Mouse (Mus musculus): ENCODE data around the gene Gon7. TPM values are rescaled to one million over a fixed set of nuclear protein-coding genes. Genes with fewer than 3 reads are reported as not detected.

Gene Gon7
- total RNA-seq, 1 experiment, result 34.2 TPM

DNA sequence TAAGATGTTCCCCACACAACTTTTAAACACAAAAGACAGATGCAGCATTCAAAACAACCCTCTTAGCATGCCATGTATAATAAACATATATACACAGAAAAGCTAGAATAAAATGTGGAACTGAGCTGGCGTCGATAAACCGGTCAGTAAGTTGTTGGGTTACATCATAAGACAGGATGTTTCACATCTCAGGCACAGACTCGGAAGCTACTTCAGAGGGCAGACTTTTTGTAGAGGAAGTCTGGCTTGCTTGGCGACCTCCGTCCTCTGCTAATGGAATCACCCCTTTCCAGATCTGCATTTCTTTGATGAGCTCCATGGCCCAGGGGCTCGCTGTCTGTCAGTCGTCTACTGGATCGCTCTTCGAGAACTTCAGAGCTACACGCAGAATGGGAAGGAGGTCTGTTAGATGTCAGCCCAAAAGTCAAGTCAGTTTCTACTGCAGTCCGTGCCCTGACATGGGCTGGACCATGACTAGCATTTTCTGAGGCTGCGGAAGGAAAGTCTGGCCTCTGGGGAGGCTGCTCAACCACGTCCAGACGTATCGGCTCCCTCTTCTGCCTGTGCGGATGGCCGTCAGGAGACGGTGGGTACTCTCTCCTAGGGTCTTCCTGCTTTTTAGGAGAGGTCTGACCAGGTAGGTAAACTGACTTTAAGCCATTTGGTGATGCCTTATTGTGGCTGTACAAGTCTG is 27.4 kb upstream of the Gon7 start:
- peaks cover 18% of the 10 kb centered on the region for H3K36me3 ChIP-seq (ENCODE audit: control insufficient read depth, insufficient read depth, low read length, poor library complexity, severe bottlenecking)
- TF ChIP-seq ZC3H11A (IDR thresholded peaks at IDR 0.05; ENCODE audit: borderline replicate concordance, low read depth, low read length) (no peak), CHD2 (IDR thresholded peaks at IDR 0.05; ENCODE audit: low read depth, low read length) (no peak), ZNF384 (IDR thresholded peaks at IDR 0.05; ENCODE audit: low read depth, low read length) (no peak), MAFK (IDR thresholded peaks at IDR 0.05; ENCODE audit: insufficient read depth, low read depth, low read length) (no peak), HCFC1 (IDR thresholded peaks at IDR 0.05; ENCODE audit: borderline replicate concordance, insufficient read depth, low read length) (no peak)
- peaks cover 0 to 6% of the 10 kb centered on the region in 2 experiments; a peak in 1 of 4 replicates for H3K4me1 ChIP-seq (ENCODE audit: control insufficient read depth in 2 of 2, insufficient read depth in 2 of 2, low read length in 2 of 2, poor library complexity in 1 of 2)
- H3K4me3 ChIP-seq (ENCODE audit: insufficient read depth in 1 of 2, low read depth in 1 of 2, low read length in 2 of 2, poor library complexity in 1 of 2, severe bottlenecking in 1 of 2), result no peak overlapping the region
- H3K9ac ChIP-seq (ENCODE audit: insufficient read depth, low read depth, low read length, poor library complexity, severe bottlenecking), result no peak overlapping the region; the same call in 1 of the 2 replicates
- DNase-seq (ENCODE audit: low read depth, low spot score), result no peak
- in situ Hi-C loops (cut with MboI; ENCODE audit: low sequenced_read_pairs in 2 of 2, unreplicated experiment in 2 of 2), result no loop called here
- no peak overlapping the region for H3K27ac ChIP-seq (ENCODE audit: insufficient read depth, low read depth, low read length, poor library complexity, severe bottlenecking)
- no peaks in the 10 kb centered on the region for H3K9me3 ChIP-seq (ENCODE audit: control insufficient read depth, insufficient read depth, low read depth, low read length)

DNA sequence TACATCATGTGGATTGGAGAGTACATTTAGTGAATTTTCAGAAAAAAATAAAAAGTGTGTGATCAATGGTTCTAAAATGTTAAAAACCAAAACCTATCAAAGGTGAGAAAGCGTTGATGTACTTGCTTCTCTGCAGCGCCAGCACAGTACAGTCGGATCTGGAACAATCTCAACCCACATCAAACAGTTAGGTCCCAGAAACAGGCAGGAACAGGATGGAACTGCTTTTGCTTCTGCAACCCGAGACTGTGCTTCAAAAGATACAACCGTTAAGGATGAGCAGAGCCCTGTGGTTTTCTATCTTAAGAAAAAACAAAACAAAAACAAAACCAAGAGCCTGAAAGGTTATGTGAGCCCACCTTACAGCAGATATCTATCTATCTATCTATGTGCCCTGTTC is 25.2 kb upstream of the Gon7 start:
- DNase-seq (ENCODE audit: low read depth, low spot score), result no peak
- Histone ChIP-seq H3K9ac (ENCODE audit: insufficient read depth, low read depth, low read length, poor library complexity, severe bottlenecking) (no peak overlapping the region), H3K27ac (ENCODE audit: insufficient read depth, low read depth, low read length, poor library complexity, severe bottlenecking) (no peak overlapping the region), H3K4me1 (ENCODE audit: control insufficient read depth in 2 of 2, insufficient read depth in 2 of 2, low read length in 2 of 2, poor library complexity in 1 of 2) (peaks cover 0 to 8% of the 10 kb centered on the region in 2 experiments; a peak in 2 of 4 replicates), H3K9me3 (ENCODE audit: control insufficient read depth, insufficient read depth, low read depth, low read length) (no peaks in the 10 kb centered on the region), H3K4me3 (ENCODE audit: insufficient read depth in 1 of 2, low read depth in 1 of 2, low read length in 2 of 2, poor library complexity in 1 of 2, severe bottlenecking in 1 of 2) (no peak overlapping the region), H3K36me3 (ENCODE audit: control insufficient read depth, insufficient read depth, low read length, poor library complexity, severe bottlenecking) (peaks cover 15% of the 10 kb centered on the region)
- in situ Hi-C loops (cut with MboI; ENCODE audit: low sequenced_read_pairs in 2 of 2, unreplicated experiment in 2 of 2), result no loop called here
- TF ChIP-seq HCFC1 (IDR thresholded peaks at IDR 0.05; ENCODE audit: borderline replicate concordance, insufficient read depth, low read length) (no peak), CHD2 (IDR thresholded peaks at IDR 0.05; ENCODE audit: low read depth, low read length) (no peak), ZNF384 (IDR thresholded peaks at IDR 0.05; ENCODE audit: low read depth, low read length) (no peak), ZC3H11A (IDR thresholded peaks at IDR 0.05; ENCODE audit: borderline replicate concordance, low read depth, low read length) (no peak), MAFK (IDR thresholded peaks at IDR 0.05; ENCODE audit: insufficient read depth, low read depth, low read length) (no peak)

DNA sequence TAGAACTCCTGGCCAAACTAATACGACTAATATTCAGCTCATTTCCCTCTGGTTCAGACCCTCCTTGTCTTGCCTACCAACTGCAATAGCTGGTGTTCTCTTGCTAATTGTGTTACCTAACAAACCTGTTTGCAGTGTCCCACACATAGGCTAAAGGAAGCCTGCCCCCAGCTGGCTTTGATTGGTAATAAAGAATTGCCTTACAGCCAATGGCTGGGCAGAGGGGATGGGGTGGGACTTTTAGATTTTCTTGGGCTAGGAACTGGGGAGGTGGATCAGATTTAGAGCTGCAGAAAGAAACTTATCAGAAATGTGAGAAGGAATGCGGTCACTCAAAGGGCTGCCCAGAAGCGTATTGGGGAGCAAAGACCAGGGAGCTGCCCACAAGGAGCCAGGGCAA is 21.8 kb upstream of the Gon7 start:
- Histone ChIP-seq H3K36me3 (ENCODE audit: control insufficient read depth, insufficient read depth, low read length, poor library complexity, severe bottlenecking) (peaks cover 31% of the 10 kb centered on the region), H3K27ac (ENCODE audit: insufficient read depth, low read depth, low read length, poor library complexity, severe bottlenecking) (no peak overlapping the region), H3K4me3 (ENCODE audit: insufficient read depth in 1 of 2, low read depth in 1 of 2, low read length in 2 of 2, poor library complexity in 1 of 2, severe bottlenecking in 1 of 2) (no peak overlapping the region), H3K4me1 (ENCODE audit: control insufficient read depth in 2 of 2, insufficient read depth in 2 of 2, low read length in 2 of 2, poor library complexity in 1 of 2) (peaks cover 0 to 4% of the 10 kb centered on the region in 2 experiments; a peak in 2 of 4 replicates), H3K9me3 (ENCODE audit: control insufficient read depth, insufficient read depth, low read depth, low read length) (no peaks in the 10 kb centered on the region), H3K9ac (ENCODE audit: insufficient read depth, low read depth, low read length, poor library complexity, severe bottlenecking) (no peak overlapping the region)
- peak; percentile 56 for DNase-seq (ENCODE audit: low read depth, low spot score)
- TF ChIP-seq HCFC1 (IDR thresholded peaks at IDR 0.05; ENCODE audit: borderline replicate concordance, insufficient read depth, low read length), result no peak
- no peak for TF ChIP-seq ZNF384 (IDR thresholded peaks at IDR 0.05; ENCODE audit: low read depth, low read length)
- no peak for TF ChIP-seq CHD2 (IDR thresholded peaks at IDR 0.05; ENCODE audit: low read depth, low read length)
- no peak for TF ChIP-seq ZC3H11A (IDR thresholded peaks at IDR 0.05; ENCODE audit: borderline replicate concordance, low read depth, low read length)
- TF ChIP-seq MAFK (IDR thresholded peaks at IDR 0.05; ENCODE audit: insufficient read depth, low read depth, low read length), result no peak
- in situ Hi-C loops (cut with MboI; ENCODE audit: low sequenced_read_pairs in 2 of 2, unreplicated experiment in 2 of 2), result no loop called here

DNA sequence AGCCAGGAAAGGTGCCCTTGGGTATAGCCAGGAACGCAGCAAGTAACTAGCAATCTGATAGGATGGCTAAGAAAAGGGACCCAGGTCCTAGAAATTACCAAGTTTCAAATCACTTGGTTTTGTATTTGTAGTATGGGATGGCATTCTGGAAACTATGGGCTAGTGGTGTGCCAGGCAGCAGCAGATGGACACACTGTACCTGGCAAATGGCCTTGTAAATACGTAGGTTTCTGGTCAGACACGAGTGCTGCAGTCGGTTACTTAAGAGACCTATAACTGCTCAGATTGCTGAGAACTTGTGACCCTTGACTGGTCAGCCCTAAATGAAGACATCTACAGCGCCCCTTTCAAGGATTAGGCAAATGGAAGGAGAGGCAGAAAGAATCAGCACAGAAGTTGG is 20.5 kb upstream of the Gon7 start:
- no peak for DNase-seq (ENCODE audit: low read depth, low spot score)

More for the DNA sequence above, 20.5 kb upstream of the Gon7 start:
- H3K27ac ChIP-seq (ENCODE audit: insufficient read depth, low read depth, low read length, poor library complexity, severe bottlenecking), result no peak overlapping the region
- no peak overlapping the region for H3K9ac ChIP-seq (ENCODE audit: insufficient read depth, low read depth, low read length, poor library complexity, severe bottlenecking)
- TF ChIP-seq MAFK (IDR thresholded peaks at IDR 0.05; ENCODE audit: insufficient read depth, low read depth, low read length), result no peak
- H3K4me1 ChIP-seq (ENCODE audit: control insufficient read depth in 2 of 2, insufficient read depth in 2 of 2, low read length in 2 of 2, poor library complexity in 1 of 2), result peaks cover 0 to 4% of the 10 kb centered on the region in 2 experiments; a peak in 2 of 4 replicates
- H3K4me3 ChIP-seq (ENCODE audit: insufficient read depth in 1 of 2, low read depth in 1 of 2, low read length in 2 of 2, poor library complexity in 1 of 2, severe bottlenecking in 1 of 2), result no peak overlapping the region
- in situ Hi-C loops (cut with MboI; ENCODE audit: low sequenced_read_pairs in 2 of 2, unreplicated experiment in 2 of 2), result no loop called here
- H3K9me3 ChIP-seq (ENCODE audit: control insufficient read depth, insufficient read depth, low read depth, low read length), result no peaks in the 10 kb centered on the region
- peaks cover 35% of the 10 kb centered on the region for H3K36me3 ChIP-seq (ENCODE audit: control insufficient read depth, insufficient read depth, low read length, poor library complexity, severe bottlenecking)
